ENCODE assay signal across 8 mouse cellular contexts in the genomic region with DNA sequence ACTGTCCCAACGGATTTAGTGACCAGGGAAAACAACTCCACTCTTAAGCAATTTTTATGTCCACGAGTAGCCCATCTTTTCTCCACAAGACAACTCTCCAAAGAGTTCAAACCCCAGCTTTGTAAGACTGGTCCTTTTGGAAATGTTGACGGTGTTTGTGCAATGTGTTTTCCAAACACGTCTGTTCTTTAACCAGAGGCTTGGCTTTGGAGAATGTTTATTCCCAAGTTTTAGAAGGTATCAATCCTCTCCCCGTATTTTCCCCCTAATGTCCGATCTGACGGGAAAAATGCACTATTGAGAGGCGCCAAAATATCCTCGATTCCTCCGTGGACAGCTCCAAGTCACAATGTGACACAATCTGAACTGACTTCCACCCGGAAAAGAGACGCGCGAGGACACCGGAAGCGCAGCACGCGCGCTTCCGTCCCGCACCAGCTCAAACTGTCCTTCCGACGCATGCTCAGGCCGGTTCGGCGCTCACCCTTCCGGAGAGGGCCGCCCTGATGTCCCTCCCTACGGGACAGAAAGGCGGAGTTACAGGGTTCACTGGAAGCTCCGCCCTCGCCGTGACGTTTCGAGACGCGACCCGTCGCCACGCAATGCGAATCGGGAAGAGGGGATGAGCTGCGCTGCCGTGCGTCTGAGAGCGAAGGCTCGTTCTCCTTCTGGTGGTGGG. TPM values are rescaled to one million over a fixed set of nuclear protein-coding genes. Genes with fewer than 3 reads are reported as not detected.
DNase-seq lines count a peak whose midpoint lies in the region; ATAC-seq lines count a peak whose summit lies in the region.

A gene (plus strand): TSS at position 570 of the 679 bp plus-strand sequence.

- DNase-seq in MEL-GATA-1-ER (ENCODE audit: extremely low read depth, low read depth), result peak; percentile 89
- peak; percentile 95 for DNase-seq in cerebellum, adult 8-10 months
- DNase-seq in forelimb bud, embryonic 11.5 days (ENCODE audit: low read depth, low spot score), result peak; percentile 95
- peak; percentile 91 for DNase-seq in layer of hippocampus, adult 9-10 months (ENCODE audit: low spot score)
- peak; percentile 95 for DNase-seq in ovary, postnatal 10 days (ENCODE audit: low spot score)
- DNase-seq in thymus, postnatal 10 days (ENCODE audit: low spot score in 2 of 2), result peak; percentile 93 to 95

- 2% methylated on average over 47 of the region's 47 CpGs for WGBS in lung, embryonic 16.5 days

- ATAC-seq in hematopoietic stem cell, adult 5-6 weeks (replicated peaks in 1 of 2; ENCODE audit: insufficient read depth in 1 of 2, low FRiP score in 2 of 2, low TSS enrichment in 1 of 2, low read depth in 1 of 2, poor library complexity in 2 of 2, severe bottlenecking in 2 of 2), result peak; percentile 98 to 99
- ATAC-seq in lung, embryonic 16.5 days (ENCODE audit: low read depth), result peak; percentile 100

- H3K9me3 ChIP-seq in lung, embryonic 16.5 days (ENCODE audit: control insufficient read depth, low read length), result no peaks in the 10 kb centered on the region; the same call in 1 of the 2 replicates

- no peaks in the 10 kb centered on the region for H3K27me3 ChIP-seq in lung, embryonic 16.5 days (ENCODE audit: control insufficient read depth, insufficient read depth, low read depth, low read length)

- H3K4me3 ChIP-seq in lung, embryonic 16.5 days (ENCODE audit: low read length), result peak within 1 kb of the TSS; percentile 70

- peaks cover 8% of the 10 kb centered on the region for H3K4me1 ChIP-seq in lung, embryonic 16.5 days (replicated peaks; ENCODE audit: control insufficient read depth, insufficient read depth, low read length)

- no peaks in the 10 kb centered on the region for H3K36me3 ChIP-seq in lung, embryonic 16.5 days (ENCODE audit: control insufficient read depth, insufficient read depth, low read length)

- H3K9ac ChIP-seq in lung, embryonic 16.5 days (ENCODE audit: low read length), result peak within 1 kb of the TSS; percentile 79

- H3K27ac ChIP-seq in lung, embryonic 16.5 days (ENCODE audit: low read length), result peak within 1 kb of the TSS; percentile 37

- peak within 1 kb of the TSS; percentile 75 for H3K4me2 ChIP-seq in lung, embryonic 16.5 days (ENCODE audit: low read depth, low read length)

RNA-seq across cellular contexts. Expression of the gene that starts here (rescaled TPM):
- total RNA-seq in hematopoietic stem cell, adult 5-6 weeks (2017), result 60.9 and 76.4 TPM in 2 replicates
- polyA plus RNA-seq in lung, embryonic 16.5 days (2015; fragmentation: Nextera tagmentation; extraction: Ambion mirVana), result 43.0 and 43.4 TPM in 2 replicates

Comparison
In these comparisons a context has a peak if more than half of its experiments do, and no peak if none do; other contexts are left out.
1. Peak in every context shown above with its lines: DNase-seq, ATAC-seq, H3K4me3 ChIP-seq and H3K27ac ChIP-seq.